Mouse (Mus musculus) midbrain, embryonic 12.5 days (tissue): Measurements from ENCODE around the gene Pga5. TPM values are rescaled to one million over a fixed set of nuclear protein-coding genes. Genes with fewer than 3 reads are reported as not detected.

ENCODE experiments used
- ATAC-seq: fragments of 200-750 bp; cut with Nextera tagmentation; 2 replicates; pipeline ENCODE4 v1.8.0; 2017; ENCODE audit warnings: low read depth, moderate TSS enrichment, moderate library complexity; ENCODE audit not compliant: low FRiP score
- H3K27ac ChIP-seq: fragments of 300-500 bp; sonication (generic); replicated peaks from 2 replicates; pipeline ENCODE4 v1.5.1; 2016; ENCODE audit warnings: mild to moderate bottlenecking
- H3K27me3 ChIP-seq: fragments of 300-500 bp; sonication (generic); 2 replicates; pipeline ENCODE4 v1.6.1; 2016; ENCODE audit warnings: mild to moderate bottlenecking
- H3K36me3 ChIP-seq: fragments of 300-500 bp; sonication (generic); 2 replicates; pipeline ENCODE4 v1.6.1; 2016
- H3K4me1 ChIP-seq: fragments of 300-500 bp; sonication (generic); 2 replicates; pipeline ENCODE4 v1.6.1; 2016
- H3K4me2 ChIP-seq: fragments of 300-500 bp; sonication (generic); replicated peaks from 2 replicates; pipeline ENCODE4 v1.6.1; 2016; ENCODE audit warnings: mild to moderate bottlenecking, moderate library complexity
- H3K4me3 ChIP-seq: fragments of 300-500 bp; sonication (generic); 2 replicates; pipeline ENCODE4 v1.5.1; 2016; ENCODE audit warnings: mild to moderate bottlenecking
- H3K9ac ChIP-seq: fragments of 300-500 bp; sonication (generic); replicated peaks from 2 replicates; pipeline ENCODE4 v1.6.1; 2016; ENCODE audit warnings: mild to moderate bottlenecking, moderate library complexity
- H3K9me3 ChIP-seq: fragments of 300-500 bp; sonication (generic); 2 replicates; pipeline ENCODE4 v1.6.1; 2016; ENCODE audit warnings: mild to moderate bottlenecking
- WGBS: fragments of 180-500 bp; shearing (Covaris S2); methylation state at CpG from one replicate; pipeline ENCODE4 v1.1.7; 2016; 5-methylcytosine and 5-hydroxymethylcytosine counted together
- polyA plus RNA-seq: library from polyadenylated mRNA; unstranded; fragments of >200 nt; fragmentation: Nextera tagmentation; extraction: Ambion mirVana; gene quantifications from 2 replicates; pipeline ENCODE4 v1.2.1, GENCODE M21; 2016

Gene Pga5
- polyA plus RNA-seq, 1 experiment from 2014 or later, result not detected

DNA sequence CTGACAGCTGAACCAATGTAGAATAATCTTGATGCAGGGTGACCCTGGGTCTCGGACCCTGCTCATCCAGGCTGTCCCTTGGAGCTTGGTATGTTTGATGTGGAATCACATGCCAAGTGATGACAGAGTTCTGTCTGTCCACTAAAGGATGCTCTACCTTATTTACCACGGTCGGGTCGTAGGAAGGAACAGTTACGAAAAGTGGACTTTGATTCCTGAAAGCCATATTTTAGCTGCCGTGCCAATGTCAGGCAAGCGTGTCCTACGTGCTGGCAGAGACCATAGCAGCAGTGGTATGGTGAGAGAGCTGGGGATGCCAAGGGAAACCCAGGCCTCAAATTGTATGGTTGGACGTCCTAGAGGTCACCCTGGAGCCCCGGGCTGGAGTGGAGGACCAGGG is 35.7 kb upstream of the Pga5 start:
- peaks cover 20% of the 10 kb centered on the region for H3K4me1 ChIP-seq
- H3K9ac ChIP-seq, result no peak overlapping the region
- no peak for ATAC-seq
- H3K27me3 ChIP-seq, result no peaks in the 10 kb centered on the region
- peaks cover 36% of the 10 kb centered on the region for H3K36me3 ChIP-seq
- H3K4me2 ChIP-seq, result no peak overlapping the region
- 92% methylated on average over 10 of the region's 10 CpGs for WGBS
- no peak overlapping the region for H3K27ac ChIP-seq
- no peaks in the 10 kb centered on the region for H3K9me3 ChIP-seq
- no peak overlapping the region for H3K4me3 ChIP-seq

- Histone ChIP-seq H3K4me2 (no peak overlapping the region), H3K4me1 (peaks cover 20% of the 10 kb centered on the region), H3K27ac (no peak overlapping the region), H3K27me3 (no peaks in the 10 kb centered on the region), H3K9me3 (no peaks in the 10 kb centered on the region), H3K9ac (no peak overlapping the region), H3K36me3 (peaks cover 40% of the 10 kb centered on the region), H3K4me3 (no peak overlapping the region)
- no peak for ATAC-seq
- 93% methylated on average over 12 of the region's 12 CpGs for WGBS
These were observed 34.8 kb upstream of the Pga5 start for GRCm38 (mm10) chr19:10712646-10713045.

- Histone ChIP-seq H3K4me2 (no peak overlapping the region), H3K4me1 (peaks cover 20% of the 10 kb centered on the region), H3K9me3 (no peaks in the 10 kb centered on the region), H3K27ac (no peak overlapping the region), H3K4me3 (no peak overlapping the region), H3K27me3 (no peaks in the 10 kb centered on the region), H3K9ac (no peak overlapping the region), H3K36me3 (peaks cover 43% of the 10 kb centered on the region)
- ATAC-seq, result no peak
- WGBS, result 99% methylated on average over 7 of the region's 7 CpGs
These were observed 34.3 kb upstream of the Pga5 start for GRCm38 (mm10) chr19:10712194-10712593.

DNA sequence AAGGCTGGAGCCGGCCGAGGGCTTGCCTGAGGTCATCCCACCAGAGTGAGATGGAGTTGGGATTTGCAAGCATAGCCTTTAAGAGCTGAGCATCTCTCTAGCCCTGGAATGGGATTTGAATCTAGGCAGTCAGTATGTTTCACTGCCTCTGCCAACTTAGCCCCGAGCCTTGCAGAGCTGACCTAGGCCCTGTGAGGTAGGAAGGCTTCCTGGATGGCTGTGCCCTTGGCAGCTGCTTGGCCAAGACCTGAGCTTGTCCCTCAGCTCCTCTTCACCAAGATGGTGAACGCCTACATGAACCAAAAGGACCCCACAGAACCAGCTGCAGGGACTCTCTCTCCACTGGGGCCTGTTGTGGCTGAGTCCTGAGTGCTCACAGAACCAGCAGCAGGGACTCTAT is 32.9 kb upstream of the Pga5 start:
- no peaks in the 10 kb centered on the region for H3K27me3 ChIP-seq
- H3K4me3 ChIP-seq, result no peak overlapping the region
- 93% methylated on average over 4 of the region's 4 CpGs for WGBS
- H3K4me2 ChIP-seq, result no peak overlapping the region
- H3K36me3 ChIP-seq, result peaks cover 49% of the 10 kb centered on the region
- no peak overlapping the region for H3K9ac ChIP-seq
- H3K4me1 ChIP-seq, result peaks cover 20% of the 10 kb centered on the region
- no peak overlapping the region for H3K27ac ChIP-seq
- no peak for ATAC-seq
- no peaks in the 10 kb centered on the region for H3K9me3 ChIP-seq

DNA sequence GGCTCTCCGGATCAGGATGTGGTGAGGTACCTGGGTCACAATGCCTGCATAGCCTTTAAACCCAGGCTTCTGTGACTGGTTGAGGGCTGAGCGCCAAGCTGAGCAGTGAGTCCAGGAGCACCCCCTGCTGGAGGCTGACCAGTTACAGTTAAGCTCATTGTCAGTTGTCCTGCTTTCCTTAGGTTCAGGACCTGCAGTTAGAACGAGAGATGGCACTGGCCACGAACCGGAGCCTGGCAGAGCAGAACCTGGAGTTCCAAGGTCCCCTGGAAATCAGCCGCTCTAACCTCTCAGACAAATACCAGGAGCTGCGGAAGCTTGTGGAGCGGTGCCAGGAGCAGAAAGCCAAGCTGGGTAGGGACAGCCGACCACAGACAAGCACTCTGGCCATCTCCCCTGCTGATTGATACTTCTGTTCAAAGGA is 32.2 kb upstream of the Pga5 start:
- Histone ChIP-seq H3K9me3 (no peaks in the 10 kb centered on the region), H3K4me3 (no peak overlapping the region), H3K27ac (peak overlapping the region; percentile 72), H3K36me3 (peaks cover 49% of the 10 kb centered on the region), H3K9ac (no peak overlapping the region), H3K4me2 (no peak overlapping the region), H3K4me1 (peaks cover 20% of the 10 kb centered on the region), H3K27me3 (no peaks in the 10 kb centered on the region)
- 78% methylated on average over 9 of the region's 9 CpGs for WGBS
- ATAC-seq, result peak; percentile 7; the same call in 1 of the 2 replicates

DNA sequence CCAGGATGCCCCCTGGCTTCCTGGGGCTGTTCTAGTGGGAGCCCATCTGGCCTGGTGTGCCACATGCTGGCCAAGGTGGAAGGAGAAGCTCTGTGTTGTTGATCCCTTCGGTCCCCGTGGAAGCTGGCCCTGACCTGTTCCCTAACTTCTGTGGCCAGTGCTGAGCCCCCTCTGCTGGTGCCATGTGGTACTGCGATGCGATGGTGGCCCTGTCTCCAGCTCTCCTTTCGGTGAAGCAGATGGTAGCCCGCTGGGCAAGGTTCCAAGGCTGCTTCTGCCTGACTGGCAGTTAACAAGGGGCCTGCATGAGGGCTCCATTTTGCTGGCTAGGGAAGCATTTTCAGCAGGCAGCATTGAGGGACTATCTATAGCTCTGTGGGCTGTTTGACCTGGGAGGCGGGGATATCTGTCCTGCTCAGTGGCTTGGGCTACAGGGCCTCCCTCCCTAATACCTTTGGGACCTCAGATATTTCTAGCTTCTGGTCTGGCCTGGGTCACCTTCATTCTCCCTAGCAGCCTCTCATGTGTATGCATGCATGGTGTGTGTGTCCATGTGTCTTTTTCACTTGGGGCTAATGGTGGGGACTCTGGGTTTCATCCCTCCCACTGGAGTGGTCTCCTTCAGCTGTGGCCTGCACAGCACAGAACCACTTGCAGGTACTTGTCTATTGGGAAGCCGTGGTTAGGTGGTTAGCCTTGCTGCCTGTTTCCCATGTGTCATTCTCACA is 31.7 kb upstream of the Pga5 start:
- 24% methylated on average over 8 of the region's 8 CpGs for WGBS
- Histone ChIP-seq H3K9me3 (no peaks in the 10 kb centered on the region), H3K4me1 (peaks cover 19% of the 10 kb centered on the region), H3K4me3 (no peak overlapping the region), H3K27me3 (no peaks in the 10 kb centered on the region), H3K36me3 (peaks cover 49% of the 10 kb centered on the region), H3K4me2 (no peak overlapping the region), H3K27ac (peak overlapping the region; percentile 72), H3K9ac (no peak overlapping the region)
- peak; percentile 88 for ATAC-seq

DNA sequence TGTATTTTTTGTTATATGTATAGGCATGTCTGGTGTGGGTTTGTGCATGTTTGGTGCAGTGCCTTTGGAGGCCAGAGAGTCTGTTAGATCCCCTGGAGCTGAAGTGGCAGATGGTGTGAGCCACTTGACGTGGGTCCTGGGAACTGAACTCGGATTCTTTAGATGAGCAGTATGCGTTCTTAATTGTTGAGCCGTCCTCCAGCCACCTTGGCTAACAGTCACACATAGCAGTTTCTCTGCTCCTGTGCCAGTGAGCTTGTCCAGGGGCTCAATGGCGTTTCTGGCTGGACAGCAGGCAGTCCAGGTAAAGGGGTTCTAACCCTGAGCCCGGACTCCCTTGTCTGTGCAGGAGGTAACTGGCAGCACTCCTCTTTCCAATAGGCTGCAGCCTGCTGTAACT is 31.0 kb upstream of the Pga5 start:
- H3K27me3 ChIP-seq, result no peaks in the 10 kb centered on the region
- no peak for ATAC-seq
- peaks cover 46% of the 10 kb centered on the region for H3K36me3 ChIP-seq
- H3K9me3 ChIP-seq, result no peaks in the 10 kb centered on the region
- 69% methylated on average over 6 of the region's 6 CpGs for WGBS
- no peak overlapping the region for H3K4me2 ChIP-seq
- peak overlapping the region; percentile 72 for H3K27ac ChIP-seq
- no peak overlapping the region for H3K4me3 ChIP-seq
- no peak overlapping the region for H3K9ac ChIP-seq
- H3K4me1 ChIP-seq, result peaks cover 16% of the 10 kb centered on the region

DNA sequence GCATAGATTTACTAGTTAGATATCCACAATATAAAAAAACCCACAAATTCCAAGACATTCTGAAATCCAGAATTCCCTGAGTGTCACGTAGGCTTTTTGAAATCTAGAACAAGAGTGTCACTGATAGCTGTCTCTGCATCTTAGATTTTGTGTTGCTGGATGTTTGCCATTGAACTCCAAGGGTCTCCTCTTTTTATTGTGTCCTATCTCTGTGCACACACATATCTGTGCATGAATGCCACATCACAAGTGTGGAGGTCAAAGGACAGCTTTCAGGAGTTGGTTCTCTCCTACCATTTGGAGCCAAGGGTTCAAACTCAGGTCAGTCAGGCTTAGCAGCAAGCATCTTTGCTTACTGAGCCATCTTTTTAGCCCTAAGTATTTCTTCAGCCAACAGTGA is 30.0 kb upstream of the Pga5 start:
- no peak for ATAC-seq
- H3K4me2 ChIP-seq, result no peak overlapping the region
- H3K4me1 ChIP-seq, result peaks cover 16% of the 10 kb centered on the region
- H3K9ac ChIP-seq, result no peak overlapping the region
- no peak overlapping the region for H3K27ac ChIP-seq
- 94% methylated on average over 1 of the region's 1 CpGs for WGBS
- H3K9me3 ChIP-seq, result no peaks in the 10 kb centered on the region
- H3K4me3 ChIP-seq, result no peak overlapping the region
- H3K36me3 ChIP-seq, result peaks cover 36% of the 10 kb centered on the region
- 0 out of 2 replicates have a peak, but pooled peaks cover 6% of the 10 kb centered on the region for H3K27me3 ChIP-seq

DNA sequence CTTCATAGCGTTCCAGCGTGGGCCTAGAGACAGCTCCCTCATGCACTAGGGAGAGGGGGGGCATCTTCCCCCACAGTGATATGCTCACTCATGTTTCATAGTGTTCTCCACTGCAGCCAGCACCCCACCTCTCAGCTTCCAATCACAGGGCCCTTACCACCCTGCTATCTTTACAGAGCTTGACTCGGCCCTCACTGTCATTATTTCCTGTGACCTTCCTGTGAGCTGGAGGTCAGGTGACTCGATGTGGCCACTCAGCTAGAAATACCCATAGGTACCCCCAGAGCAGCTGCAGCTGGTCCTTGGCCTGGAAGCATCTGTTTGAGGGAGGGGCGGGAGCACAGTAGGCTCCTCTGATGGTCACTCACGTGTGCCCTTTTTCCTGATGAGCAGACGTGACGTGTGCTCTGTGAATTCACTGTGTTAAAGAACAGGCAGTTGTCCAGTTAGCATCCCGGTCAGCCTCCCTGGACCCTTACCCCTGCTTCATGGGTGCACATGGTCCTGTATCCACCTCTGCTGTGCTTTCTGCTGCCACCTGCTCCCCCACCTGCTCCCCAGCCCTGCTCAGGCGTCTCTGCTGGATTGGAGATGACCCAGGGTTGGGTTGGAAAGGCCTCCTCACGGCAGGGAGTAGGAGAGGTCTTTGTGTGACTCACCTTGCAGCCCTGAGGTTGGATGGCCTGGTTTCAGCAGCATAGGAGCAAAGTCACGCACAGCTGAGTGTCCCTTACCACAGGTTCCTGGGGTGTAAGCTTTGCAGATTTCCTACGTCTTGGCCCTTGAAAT is 29.4 kb upstream of the Pga5 start:
- 78% methylated on average over 13 of the region's 13 CpGs for WGBS
- Histone ChIP-seq H3K4me2 (no peak overlapping the region), H3K4me1 (peaks cover 16% of the 10 kb centered on the region), H3K27ac (no peak overlapping the region), H3K27me3 (0 out of 2 replicates have a peak, but pooled peaks cover 7% of the 10 kb centered on the region), H3K36me3 (peaks cover 30% of the 10 kb centered on the region), H3K9me3 (no peaks in the 10 kb centered on the region), H3K9ac (no peak overlapping the region), H3K4me3 (no peak overlapping the region)
- no peak for ATAC-seq

- WGBS, result 96% methylated on average over 8 of the region's 8 CpGs
- no peak overlapping the region for H3K4me2 ChIP-seq
- H3K27me3 ChIP-seq, result 0 out of 2 replicates have a peak, but pooled peaks cover 7% of the 10 kb centered on the region
- no peak overlapping the region for H3K27ac ChIP-seq
- H3K9ac ChIP-seq, result no peak overlapping the region
- H3K36me3 ChIP-seq, result peaks cover 12% of the 10 kb centered on the region; the same call in 1 of the 2 replicates
- peaks cover 34% of the 10 kb centered on the region for H3K4me1 ChIP-seq
- ATAC-seq, result no peak
- H3K9me3 ChIP-seq, result no peaks in the 10 kb centered on the region
- H3K4me3 ChIP-seq, result no peak overlapping the region
These were observed 25.6 kb upstream of the Pga5 start for GRCm38 (mm10) chr19:10703470-10703869.

GRCm38 (mm10) chr19:10702125-10702524 is 24.3 kb upstream of the Pga5 start:
- Histone ChIP-seq H3K9me3 (no peaks in the 10 kb centered on the region), H3K27ac (no peak overlapping the region), H3K4me1 (peaks cover 45% of the 10 kb centered on the region), H3K4me2 (no peak overlapping the region), H3K4me3 (no peak overlapping the region), H3K27me3 (0 out of 2 replicates have a peak, but pooled peaks cover 7% of the 10 kb centered on the region), H3K36me3 (0 out of 2 replicates have a peak, but pooled peaks cover 5% of the 10 kb centered on the region), H3K9ac (no peak overlapping the region)
- 89% methylated on average over 8 of the region's 8 CpGs for WGBS
- no peak for ATAC-seq

DNA sequence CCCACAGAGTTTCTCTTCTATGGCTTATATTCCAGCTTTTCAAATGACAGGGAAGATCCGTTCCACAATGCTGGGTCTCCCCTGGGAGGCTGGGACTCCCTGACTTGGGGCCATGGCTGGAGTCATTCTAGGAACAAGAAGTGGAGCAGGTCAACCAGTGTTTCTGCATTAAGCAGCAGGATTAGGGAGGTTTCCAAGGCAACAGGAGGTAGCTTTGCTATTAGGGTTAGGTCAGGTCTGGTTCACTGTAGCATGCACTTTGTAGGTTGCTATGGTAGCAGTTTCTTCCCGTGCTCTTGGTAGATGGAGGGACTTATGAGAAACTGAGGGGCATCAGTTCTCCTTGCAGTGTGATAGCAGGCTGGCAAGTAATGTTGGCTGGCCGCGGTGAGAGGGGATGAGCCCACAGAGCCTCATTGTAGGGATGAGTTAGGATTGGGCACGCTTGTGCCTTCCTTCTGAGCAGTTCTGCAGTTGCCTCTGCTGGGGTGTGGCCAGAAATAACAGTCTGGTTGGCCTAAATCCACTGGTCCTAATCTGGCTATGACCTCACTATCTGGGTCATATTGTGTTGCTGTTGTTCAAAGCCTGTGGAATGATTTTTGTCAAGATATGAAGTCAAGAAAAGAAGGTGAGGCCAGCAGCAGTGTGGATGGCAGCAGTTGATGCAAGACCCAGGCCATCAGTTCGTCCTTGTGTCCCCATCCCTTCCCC is 23.3 kb upstream of the Pga5 start:
- WGBS, result 43% methylated on average over 6 of the region's 6 CpGs
- H3K4me3 ChIP-seq, result no peak overlapping the region
- no peak overlapping the region for H3K27ac ChIP-seq
- no peaks in the 10 kb centered on the region for H3K9me3 ChIP-seq
- no peak overlapping the region for H3K4me2 ChIP-seq
- H3K9ac ChIP-seq, result no peak overlapping the region
- peaks cover 50% of the 10 kb centered on the region for H3K4me1 ChIP-seq
- no peaks in the 10 kb centered on the region for H3K36me3 ChIP-seq
- 0 out of 2 replicates have a peak, but pooled peaks cover 7% of the 10 kb centered on the region for H3K27me3 ChIP-seq
- no peak for ATAC-seq
